Mouse (Mus musculus) mesoderm, embryonic 11.5 days (tissue): Measurements from ENCODE around the gene BC107364.
"Not testable (repeated sequence)": the region's sequence is repeated elsewhere in the genome, so short reads cannot be mapped to it uniquely, and the experiment has no call there.

Source experiments
- DNase-seq: peaks from one replicate; pipeline ENCODE4 v3.0.0-alpha.2; 2012; ENCODE audit warnings: low read depth, low spot score

Gene BC107364

GRCm38 (mm10) chr3:96451181-96451737 lies 847 bp downstream of the BC107364 start:
- not testable (repeated sequence) for DNase-seq

GRCm38 (mm10) chr3:96450586-96450896 lies 1.6 kb downstream of the BC107364 start:
- not testable (repeated sequence) for DNase-seq

DNA sequence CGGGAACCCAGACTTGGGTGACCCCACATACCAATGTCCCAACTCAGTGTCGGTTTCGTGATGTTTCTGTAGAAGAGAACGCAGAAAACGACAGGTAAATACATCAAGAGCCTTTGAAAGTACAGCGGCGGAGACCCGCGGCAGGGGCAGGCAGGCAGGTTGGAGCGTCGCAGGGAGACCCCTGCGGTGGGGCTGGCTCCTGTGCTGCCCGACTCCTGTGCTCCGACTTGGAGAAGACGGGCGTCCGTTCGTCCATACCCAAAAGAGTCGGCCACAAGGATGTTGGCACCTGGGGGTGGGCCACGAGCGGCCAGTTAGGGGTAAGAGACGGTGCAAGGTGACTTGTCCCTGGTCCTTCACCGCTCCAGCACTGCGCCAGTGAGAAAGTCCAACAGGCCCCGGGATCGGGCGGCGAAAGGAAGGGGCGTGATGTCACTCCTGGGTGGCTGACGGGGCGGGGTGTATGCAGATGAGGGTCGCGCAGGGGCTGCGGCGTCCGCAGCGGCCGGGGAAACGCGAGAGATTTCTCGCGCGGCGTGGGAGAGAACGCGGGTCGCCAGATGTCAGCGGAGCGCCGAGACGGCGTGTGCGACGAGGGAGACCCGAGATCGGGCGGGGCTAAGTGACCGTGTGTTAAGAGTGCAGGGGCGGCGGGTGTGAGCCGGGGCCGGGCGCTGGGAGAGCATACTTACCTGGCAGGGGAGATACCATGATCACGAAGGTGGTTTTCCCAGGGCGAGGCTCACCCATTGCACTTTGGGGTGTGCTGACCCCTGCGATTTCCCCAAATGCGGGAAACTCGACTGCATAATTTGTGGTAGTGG lies 2.1 kb downstream of the BC107364 start:
- DNase-seq: not testable (repeated sequence)

- DNase-seq: no peak
Measured at GRCm38 (mm10) chr3:96445436-96445835, 6.7 kb downstream of the BC107364 start.

DNA sequence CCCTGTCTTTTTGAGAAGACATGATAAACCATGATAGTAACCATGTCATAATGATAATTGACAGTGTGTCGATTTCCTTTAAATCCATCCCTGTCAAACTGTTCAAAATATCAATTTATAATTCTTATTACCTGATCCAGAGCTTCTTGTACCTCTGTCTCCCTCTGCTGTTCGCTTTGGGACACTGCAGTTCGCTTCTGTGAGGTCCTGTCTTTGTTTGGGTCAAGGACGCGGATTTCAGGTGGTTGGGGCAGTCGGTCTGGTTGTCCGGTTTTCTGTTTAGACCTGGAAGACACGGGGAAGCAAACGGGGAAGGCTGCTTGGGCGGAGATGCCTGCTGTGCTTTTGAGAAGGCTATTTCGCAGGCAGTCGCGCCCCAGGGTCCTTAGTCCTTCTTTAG lies 11.5 kb downstream of the BC107364 start:
- DNase-seq: peak; percentile 84

GRCm38 (mm10) chr3:96435557-96436091 lies 16.5 kb downstream of the BC107364 start:
- peak; percentile 75 for DNase-seq

- peak; percentile 81 for DNase-seq
Measured at GRCm38 (mm10) chr3:96432207-96432606, 19.9 kb downstream of the BC107364 start.

DNA sequence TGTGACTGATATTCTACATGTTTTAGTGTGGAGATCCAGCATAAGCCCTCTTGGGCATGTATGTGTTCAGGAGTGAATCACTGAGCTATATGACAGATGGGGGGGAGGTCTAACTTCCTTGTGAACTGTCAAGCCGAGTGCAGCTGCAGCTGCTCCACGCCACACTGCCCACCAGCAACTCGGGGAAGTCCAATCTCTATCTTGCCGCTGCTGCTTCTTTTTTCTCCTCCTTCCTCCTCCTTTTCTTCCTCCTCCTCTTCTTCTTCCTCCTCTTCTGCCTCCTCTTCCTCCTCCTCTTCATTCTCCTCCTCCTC lies 22.3 kb downstream of the BC107364 start:
- no peak for DNase-seq

- no peak for DNase-seq
Measured at GRCm38 (mm10) chr3:96428941-96429818, 22.9 kb downstream of the BC107364 start.

GRCm38 (mm10) chr3:96427761-96428462 lies 24.2 kb downstream of the BC107364 start:
- DNase-seq: peak; percentile 69

DNA sequence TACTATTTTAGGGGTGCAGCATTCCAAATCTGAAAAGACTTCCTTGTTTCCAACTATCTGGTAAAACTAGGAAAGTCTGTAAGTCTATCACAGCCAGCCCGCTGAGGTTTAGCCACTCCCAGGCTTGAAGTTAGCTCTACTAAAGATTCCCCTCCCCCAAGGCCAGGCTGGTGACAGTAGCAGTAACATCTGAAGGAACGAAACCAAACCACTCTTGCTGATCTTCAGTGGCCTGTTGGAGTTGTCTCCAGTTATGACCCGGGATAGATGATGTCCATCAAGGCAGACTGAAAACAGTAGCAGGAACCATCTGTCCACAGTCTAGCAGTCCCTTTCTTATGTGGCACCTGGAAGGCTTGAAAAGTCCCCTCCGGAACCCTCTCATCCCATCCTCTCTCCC lies 24.8 kb downstream of the BC107364 start:
- no peak for DNase-seq

- DNase-seq: no peak
Measured at GRCm38 (mm10) chr3:96426268-96426667, 25.8 kb downstream of the BC107364 start.

DNA sequence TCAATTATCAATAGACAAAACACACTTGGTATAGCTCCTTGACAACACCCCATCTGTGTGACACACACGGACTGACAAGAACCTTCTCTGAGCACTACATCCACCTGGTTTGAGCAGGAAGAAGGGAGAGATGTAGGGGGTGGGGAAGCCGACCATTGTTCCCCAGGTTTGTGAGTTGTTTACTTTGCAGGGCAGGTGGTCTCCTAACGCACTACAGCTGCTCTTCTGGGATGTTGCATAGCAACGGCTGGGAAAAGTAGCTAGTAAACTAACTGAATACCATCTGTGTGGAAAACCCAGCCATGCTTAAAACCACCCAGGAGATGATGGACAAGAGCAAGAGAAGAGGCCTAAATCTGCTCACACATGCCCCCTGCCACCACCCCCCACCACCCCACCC lies 27.7 kb downstream of the BC107364 start:
- DNase-seq: not testable (repeated sequence)

- no peak for DNase-seq
Measured at GRCm38 (mm10) chr3:96423889-96424288, 28.2 kb downstream of the BC107364 start.

DNA sequence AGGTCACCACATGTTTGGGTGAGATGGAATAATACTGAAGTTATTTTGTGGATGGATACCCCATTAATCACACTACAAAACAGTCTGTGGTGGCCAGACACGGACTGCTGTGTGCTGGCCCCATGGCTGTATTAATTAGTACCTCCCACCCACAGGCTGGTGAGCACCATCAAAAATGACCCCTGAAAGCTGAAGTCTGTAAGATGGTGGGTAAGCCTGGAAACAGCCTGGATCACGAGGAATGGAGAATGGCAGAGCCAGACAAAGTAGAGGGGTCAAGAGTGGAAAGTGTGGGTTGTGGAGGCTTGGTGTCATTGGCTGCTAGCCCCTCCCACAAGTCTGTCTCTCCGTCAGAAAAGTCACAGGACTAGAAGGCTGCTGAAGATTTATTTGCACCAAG lies 31.3 kb downstream of the BC107364 start:
- no peak for DNase-seq

GRCm38 (mm10) chr3:96418902-96419301 lies 33.2 kb downstream of the BC107364 start:
- not testable (repeated sequence) for DNase-seq

DNA sequence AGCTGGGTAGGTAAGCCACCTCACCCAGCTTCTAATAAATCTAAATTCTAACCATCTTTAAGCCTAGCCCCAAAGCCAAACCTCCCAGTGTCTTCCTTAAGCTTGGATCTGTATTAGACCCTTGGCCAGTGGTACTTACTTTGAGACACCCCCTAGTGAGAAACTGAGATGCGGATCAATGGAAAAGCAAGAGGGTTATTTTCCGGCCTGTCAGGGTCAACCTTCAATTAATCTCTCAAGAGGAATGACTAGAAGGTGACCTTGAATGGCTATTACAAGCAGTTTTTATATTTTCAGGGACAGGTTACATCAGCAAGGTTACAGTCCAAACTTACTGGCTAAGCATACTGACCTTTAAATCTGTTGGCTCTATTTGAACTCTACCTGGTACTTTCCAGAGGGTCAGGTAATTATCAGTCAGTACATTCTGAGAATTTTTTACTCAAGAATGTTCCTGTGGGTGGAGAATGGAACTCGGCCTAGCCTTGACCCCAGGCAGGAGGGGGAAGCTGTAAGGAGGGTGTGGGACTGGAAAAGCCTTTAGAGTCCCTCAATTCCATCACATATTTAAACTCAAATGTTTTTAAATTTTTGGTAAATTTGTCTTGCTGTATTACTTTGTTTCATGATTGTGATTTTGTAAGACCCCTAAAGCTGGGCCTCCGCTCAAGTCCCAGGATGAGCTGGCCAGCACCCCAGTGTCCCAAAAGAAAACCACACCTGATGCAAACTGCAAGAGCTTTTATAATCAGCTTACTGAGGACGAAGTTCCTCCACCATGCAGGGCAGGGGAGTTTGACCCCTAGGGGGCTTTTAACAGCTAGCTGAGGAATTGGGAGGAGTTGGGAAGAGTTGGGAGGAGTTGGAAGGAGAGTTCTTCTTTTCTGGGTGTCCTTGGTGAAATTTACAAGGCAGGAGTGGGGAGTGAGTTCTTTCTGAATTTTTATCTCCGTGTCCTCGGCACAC lies 34.0 kb downstream of the BC107364 start:
- no peak for DNase-seq

- no peak for DNase-seq
Measured at GRCm38 (mm10) chr3:96416595-96416994, 35.5 kb downstream of the BC107364 start.

GRCm38 (mm10) chr3:96416056-96416455 lies 36.0 kb downstream of the BC107364 start:
- DNase-seq: no peak

- DNase-seq: no peak
Measured at GRCm38 (mm10) chr3:96414951-96415327, 37.2 kb downstream of the BC107364 start.
